Mouse (Mus musculus) stomach, postnatal 0 days (tissue): ENCODE measurements at regions not wholly inside any gene's neighbourhood (a gene's known extent, or its start where the extent isn't known, plus 50 kb on each side); places are given as distances from the start of the nearest gene placed in this dataset.

Experiments used
- ATAC-seq: fragments of 200-750 bp; cut with Nextera tagmentation; 2 replicates; pipeline ENCODE4 v1.8.0; 2017; ENCODE audit not compliant: low FRiP score, low TSS enrichment
- DNase-seq: peaks from one replicate; pipeline ENCODE4 v3.0.0-alpha.2; 2016; ENCODE audit warnings: low spot score
- H3K27ac ChIP-seq: fragments of 300-500 bp; sonication (generic); replicated peaks from 2 replicates; pipeline ENCODE4 v1.5.1; 2014; ENCODE audit warnings: mild to moderate bottlenecking, control low read depth
- H3K27me3 ChIP-seq: fragments of 300-500 bp; sonication (generic); 2 replicates; pipeline ENCODE4 v1.6.1; 2014; ENCODE audit warnings: low read length; ENCODE audit not compliant: control insufficient read depth, insufficient read depth
- H3K36me3 ChIP-seq: fragments of 300-500 bp; sonication (generic); 2 replicates; pipeline ENCODE4 v1.6.1; 2014; ENCODE audit warnings: low read length, mixed read lengths; ENCODE audit not compliant: control insufficient read depth, insufficient read depth
- H3K4me1 ChIP-seq: fragments of 300-500 bp; sonication (generic); replicated peaks from 2 replicates; pipeline ENCODE4 v1.6.1; 2014; ENCODE audit warnings: antibody characterized with exemption; ENCODE audit not compliant: control insufficient read depth, insufficient read depth
- H3K4me2 ChIP-seq: fragments of 300-500 bp; sonication (generic); replicated peaks from 2 replicates; pipeline ENCODE4 v1.6.1; 2014; ENCODE audit warnings: low read depth, mild to moderate bottlenecking, control low read depth, moderate library complexity
- H3K4me3 ChIP-seq: fragments of 300-500 bp; sonication (generic); 2 replicates; pipeline ENCODE4 v1.5.1; 2014; ENCODE audit warnings: low read depth, low read length, control low read depth
- H3K9ac ChIP-seq: fragments of 300-500 bp; sonication (generic); 2 replicates; pipeline ENCODE4 v1.6.1; 2014; ENCODE audit warnings: mild to moderate bottlenecking, low read length, control low read depth, mixed read lengths
- H3K9me3 ChIP-seq: fragments of 300-500 bp; sonication (generic); 2 replicates; pipeline ENCODE4 v1.6.1; 2016; ENCODE audit warnings: low read length; ENCODE audit not compliant: control insufficient read depth
- CTCF ChIP-seq: IDR thresholded peaks from 2 replicates; pipeline ENCODE4 v1.5.1; 2016; ENCODE audit warnings: antibody characterized with exemption, low read depth, mild to moderate bottlenecking, moderate library complexity
- EP300 ChIP-seq: optimal IDR thresholded peaks from 2 replicates; pipeline ENCODE3; 2016; ENCODE audit warnings: antibody characterized with exemption
- WGBS: fragments of 180-500 bp; shearing (Covaris S2); extraction: QIAGEN DNeasy Blood & Tissue Kit; methylation state at CpG from one replicate; pipeline ENCODE4 v1.1.7; 2014; 5-methylcytosine and 5-hydroxymethylcytosine counted together

DNA sequence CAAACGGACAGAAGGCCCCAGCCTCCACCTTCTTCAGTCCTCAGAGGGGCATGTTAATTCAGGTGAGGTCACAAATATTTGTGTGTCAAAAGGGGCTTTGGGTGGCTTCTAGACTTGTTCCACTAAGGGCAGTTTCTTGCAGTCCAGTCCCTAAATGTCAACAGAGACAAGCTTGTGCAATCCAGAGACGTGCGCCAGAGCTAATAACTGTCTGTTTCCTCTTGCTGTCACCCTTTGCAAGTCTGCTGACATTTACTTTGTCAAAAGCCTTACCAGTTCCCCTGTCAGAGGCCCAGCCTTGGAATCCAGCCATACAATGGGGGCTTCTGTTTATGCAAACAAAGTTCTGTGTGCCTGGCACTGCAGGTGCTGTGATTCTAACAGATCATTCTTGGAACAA is 63.8 kb upstream of the Ppm1h start:
- Histone ChIP-seq H3K27ac (no peak overlapping the region), H3K9me3 (no peaks in the 10 kb centered on the region), H3K27me3 (no peaks in the 10 kb centered on the region), H3K4me3 (no peak overlapping the region), H3K4me2 (no peak overlapping the region), H3K4me1 (no peaks in the 10 kb centered on the region), H3K36me3 (no peaks in the 10 kb centered on the region), H3K9ac (no peak overlapping the region)
- TF ChIP-seq EP300: no peak
- no peak for TF ChIP-seq CTCF
- DNase-seq (no peak), ATAC-seq (no peak)
- 34% methylated on average over 3 of the region's 3 CpGs for whole genome bisulfite sequencing

GRCm38 (mm10) chr10:122615658-122616057 is 62.9 kb upstream of the Ppm1h start:
- H3K27ac ChIP-seq: no peak overlapping the region
- H3K4me3 ChIP-seq: no peak overlapping the region
- no peaks in the 10 kb centered on the region for H3K27me3 ChIP-seq
- no peak for ATAC-seq
- H3K9ac ChIP-seq: no peak overlapping the region
- no peaks in the 10 kb centered on the region for H3K36me3 ChIP-seq
- WGBS: 92% methylated on average over 12 of the region's 12 CpGs
- no peak for DNase-seq
- no peak overlapping the region for H3K4me2 ChIP-seq
- H3K4me1 ChIP-seq: no peaks in the 10 kb centered on the region
- no peaks in the 10 kb centered on the region for H3K9me3 ChIP-seq
- TF ChIP-seq CTCF (no peak), EP300 (no peak)

DNA sequence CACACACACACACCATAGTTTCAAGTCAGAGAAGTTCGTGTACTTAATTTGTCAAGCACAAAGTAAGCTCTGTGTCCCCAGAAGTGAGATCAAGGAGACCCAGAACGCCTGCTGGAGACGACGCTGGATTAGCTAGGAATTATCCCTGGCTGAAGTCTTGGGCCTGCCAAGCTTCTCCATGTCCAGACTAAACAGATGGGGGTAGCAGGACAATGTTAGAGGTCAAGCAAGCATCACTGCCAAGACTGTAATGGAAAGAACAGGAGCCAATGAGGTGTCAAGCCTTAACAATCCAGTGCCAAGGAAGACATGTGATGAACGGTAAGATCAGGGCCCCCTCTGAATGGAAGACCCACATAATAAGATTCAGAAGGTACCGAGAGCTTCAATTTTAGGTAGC is 62.2 kb upstream of the Ppm1h start:
- TF ChIP-seq CTCF (no peak), EP300 (no peak)
- Histone ChIP-seq H3K27ac (no peak overlapping the region), H3K9me3 (no peaks in the 10 kb centered on the region), H3K9ac (no peak overlapping the region), H3K4me2 (no peak overlapping the region), H3K27me3 (no peaks in the 10 kb centered on the region), H3K36me3 (no peaks in the 10 kb centered on the region), H3K4me3 (no peak overlapping the region), H3K4me1 (no peaks in the 10 kb centered on the region)
- ATAC-seq (no peak), DNase-seq (no peak)
- WGBS: 53% methylated on average over 6 of the region's 6 CpGs

GRCm38 (mm10) chr10:122618854-122619253 is 59.7 kb upstream of the Ppm1h start:
- WGBS: 77% methylated on average over 3 of the region's 3 CpGs
- Histone ChIP-seq H3K36me3 (no peaks in the 10 kb centered on the region), H3K4me1 (no peaks in the 10 kb centered on the region), H3K27ac (no peak overlapping the region), H3K4me3 (no peak overlapping the region), H3K9ac (no peak overlapping the region), H3K4me2 (no peak overlapping the region), H3K9me3 (no peaks in the 10 kb centered on the region), H3K27me3 (no peaks in the 10 kb centered on the region)
- ATAC-seq (no peak), DNase-seq (no peak)
- TF ChIP-seq EP300: no peak
- no peak for TF ChIP-seq CTCF

- Histone ChIP-seq H3K27me3 (no peaks in the 10 kb centered on the region), H3K27ac (no peak overlapping the region), H3K9ac (no peak overlapping the region), H3K4me3 (no peak overlapping the region), H3K36me3 (no peaks in the 10 kb centered on the region), H3K4me1 (no peaks in the 10 kb centered on the region), H3K4me2 (no peak overlapping the region), H3K9me3 (no peaks in the 10 kb centered on the region)
- WGBS: 45% methylated on average over 16 of the region's 16 CpGs
- TF ChIP-seq CTCF (no peak), EP300 (no peak)
- ATAC-seq (no peak), DNase-seq (no peak)
Observed at GRCm38 (mm10) chr10:122619406-122620116, 59.0 kb upstream of the Ppm1h start.
